Mouse (Mus musculus) embryonic facial prominence, embryonic 11.5 days (tissue): ENCODE data around the gene Ifitm3. TPM values are rescaled to one million over a fixed set of nuclear protein-coding genes. Genes with fewer than 3 reads are reported as not detected.
"Not testable (repeated sequence)": the region's sequence is repeated elsewhere in the genome, so short reads cannot be mapped to it uniquely, and the experiment has no call there.

ENCODE experiments used
- ATAC-seq: fragments of 200-750 bp; cut with Nextera tagmentation; replicated peaks from 2 replicates; pipeline ENCODE4 v1.8.0; 2017; ENCODE audit warnings: low read depth; ENCODE audit not compliant: insufficient number of reproducible peaks, low FRiP score, low TSS enrichment
- DNase-seq: peaks from one replicate; pipeline ENCODE4 v3.0.0-alpha.2; 2015; ENCODE audit warnings: low spot score
- H3K27ac ChIP-seq: fragments of 300-500 bp; sonication (generic); replicated peaks from 2 replicates; pipeline ENCODE4 v1.5.1; 2014; ENCODE audit warnings: mild to moderate bottlenecking, low read depth, low read length, control low read depth
- H3K27me3 ChIP-seq: fragments of 300-500 bp; sonication (generic); 2 replicates; pipeline ENCODE4 v1.6.1; 2014; ENCODE audit warnings: mild to moderate bottlenecking, low read length, moderate library complexity, mixed read lengths; ENCODE audit not compliant: control insufficient read depth, insufficient read depth
- H3K36me3 ChIP-seq: fragments of 300-500 bp; sonication (generic); replicated peaks from 2 replicates; pipeline ENCODE4 v1.6.1; 2014; ENCODE audit warnings: low read depth, mild to moderate bottlenecking, low read length, moderate library complexity, mixed read lengths; ENCODE audit not compliant: control insufficient read depth, insufficient read depth
- H3K4me1 ChIP-seq: fragments of 300-500 bp; sonication (generic); 2 replicates; pipeline ENCODE4 v1.6.1; 2014; ENCODE audit warnings: low read length, mixed read lengths; ENCODE audit not compliant: control insufficient read depth, insufficient read depth
- H3K4me2 ChIP-seq: fragments of 300-500 bp; sonication (generic); 2 replicates; pipeline ENCODE4 v1.6.1; 2014; ENCODE audit warnings: low read depth, mild to moderate bottlenecking, control low read depth, low read length, moderate library complexity
- H3K4me3 ChIP-seq: fragments of 300-500 bp; sonication (generic); 2 replicates; pipeline ENCODE4 v1.5.1; 2014; ENCODE audit warnings: low read depth, low read length, control low read depth
- H3K9ac ChIP-seq: fragments of 300-500 bp; sonication (generic); replicated peaks from 2 replicates; pipeline ENCODE4 v1.6.1; 2014; ENCODE audit warnings: mild to moderate bottlenecking, control low read depth, low read length
- H3K9me3 ChIP-seq: fragments of 300-500 bp; sonication (generic); replicated peaks from 2 replicates; pipeline ENCODE4 v1.6.1; 2016; ENCODE audit warnings: mild to moderate bottlenecking, low read length, inconsistent platforms, mixed read lengths; ENCODE audit not compliant: control insufficient read depth
- WGBS: fragments of 180-500 bp; shearing (Covaris S2); extraction: QIAGEN DNeasy Blood & Tissue Kit; methylation state at CpG from one replicate; pipeline ENCODE4 v1.1.7; 2014; 5-methylcytosine and 5-hydroxymethylcytosine counted together
- polyA plus RNA-seq: library from polyadenylated mRNA; unstranded; fragments of >200 nt; fragmentation: Nextera tagmentation; extraction: Ambion mirVana; gene quantifications from 2 replicates; pipeline ENCODE4 v1.2.1, GENCODE M21; 2014

Gene Ifitm3
- polyA plus RNA-seq, 1 experiment from 2014 or later = 29.8 TPM

GRCm38 (mm10) chr7:140971479-140972171 lies 38.9 kb downstream of the Ifitm3 start:
- H3K9ac ChIP-seq = no peak overlapping the region
- H3K9me3 ChIP-seq = no peaks in the 10 kb centered on the region
- 80% methylated on average over 8 of the region's 8 CpGs for WGBS
- H3K36me3 ChIP-seq = no peaks in the 10 kb centered on the region
- H3K4me1 ChIP-seq = peaks cover 3% of the 10 kb centered on the region
- no peak overlapping the region for H3K27ac ChIP-seq
- H3K4me2 ChIP-seq = no peak overlapping the region
- no peaks in the 10 kb centered on the region for H3K27me3 ChIP-seq
- ATAC-seq = no peak
- no peak for DNase-seq
- H3K4me3 ChIP-seq = no peak overlapping the region

GRCm38 (mm10) chr7:140970931-140971330 lies 39.6 kb downstream of the Ifitm3 start:
- Histone ChIP-seq H3K36me3 (no peaks in the 10 kb centered on the region), H3K27me3 (no peaks in the 10 kb centered on the region), H3K27ac (no peak overlapping the region), H3K4me2 (no peak overlapping the region), H3K9me3 (no peaks in the 10 kb centered on the region), H3K9ac (no peak overlapping the region), H3K4me1 (peaks cover 3% of the 10 kb centered on the region), H3K4me3 (no peak overlapping the region)
- DNase-seq (no peak), ATAC-seq (no peak)
- WGBS = 49% methylated on average over 7 of the region's 7 CpGs

- not testable (repeated sequence) for H3K36me3 ChIP-seq, H3K9me3 ChIP-seq, H3K27ac ChIP-seq, H3K4me2 ChIP-seq, H3K9ac ChIP-seq, H3K27me3 ChIP-seq, H3K4me3 ChIP-seq, DNase-seq, H3K4me1 ChIP-seq, ATAC-seq
- WGBS = 25% methylated on average over 3 of the region's 3 CpGs
Observed at GRCm38 (mm10) chr7:140968710-140969109, 41.9 kb downstream of the Ifitm3 start.

GRCm38 (mm10) chr7:140967862-140968591 lies 42.5 kb downstream of the Ifitm3 start:
- Histone ChIP-seq H3K4me1 (peaks cover 3% of the 10 kb centered on the region), H3K4me2 (no peak overlapping the region; the same call in 1 of the 2 replicates), H3K27ac (no peak overlapping the region), H3K4me3 (no peak overlapping the region), H3K9me3 (no peaks in the 10 kb centered on the region), H3K27me3 (no peaks in the 10 kb centered on the region), H3K9ac (no peak overlapping the region), H3K36me3 (no peaks in the 10 kb centered on the region)
- peak; percentile 71 for DNase-seq
- WGBS = 5% methylated on average over 14 of the region's 14 CpGs
- 0 out of 2 replicates have a peak, but pooled peaks have one; percentile 54 for ATAC-seq

- Histone ChIP-seq H3K27me3 (no peaks in the 10 kb centered on the region), H3K4me2 (no peak within 1 kb of the TSS; the same call in 1 of the 2 replicates), H3K9ac (no peak within 1 kb of the TSS), H3K27ac (no peak within 1 kb of the TSS), H3K36me3 (no peaks in the 10 kb centered on the region), H3K9me3 (no peaks in the 10 kb centered on the region), H3K4me3 (no peak within 1 kb of the TSS), H3K4me1 (peaks cover 3% of the 10 kb centered on the region)
- DNase-seq (no peak), ATAC-seq (no peak)
- WGBS = 79% methylated on average over 4 of the region's 4 CpGs
Observed at GRCm38 (mm10) chr7:140966921-140967320, 43.6 kb downstream of the Ifitm3 start, which contains the start of gene Ifitm1. Gene Ifitm1 (plus strand): TSS chr7:140967221.

GRCm38 (mm10) chr7:140962733-140963132 lies 47.8 kb downstream of the Ifitm3 start:
- Histone ChIP-seq H3K27me3 (no peaks in the 10 kb centered on the region), H3K9me3 (no peaks in the 10 kb centered on the region), H3K36me3 (no peaks in the 10 kb centered on the region), H3K9ac (no peak overlapping the region), H3K4me3 (no peak overlapping the region), H3K27ac (no peak overlapping the region), H3K4me1 (no peaks in the 10 kb centered on the region), H3K4me2 (no peak overlapping the region)
- DNase-seq = no peak
- ATAC-seq = no peak
- WGBS = 57% methylated on average over 2 of the region's 2 CpGs

GRCm38 (mm10) chr7:140961416-140961815 lies 49.2 kb downstream of the Ifitm3 start:
- Histone ChIP-seq H3K36me3 (no peaks in the 10 kb centered on the region), H3K4me1 (peaks cover under 1% of the 10 kb centered on the region; the same call in 1 of the 2 replicates), H3K27ac (no peak overlapping the region), H3K4me2 (no peak overlapping the region), H3K4me3 (no peak overlapping the region), H3K27me3 (no peaks in the 10 kb centered on the region), H3K9ac (no peak overlapping the region), H3K9me3 (no peaks in the 10 kb centered on the region)
- ATAC-seq (no peak), DNase-seq (no peak)
- 57% methylated on average over 2 of the region's 2 CpGs for WGBS

GRCm38 (mm10) chr7:140960026-140960425 lies 50.5 kb downstream of the Ifitm3 start:
- DNase-seq (no peak), ATAC-seq (no peak)
- Histone ChIP-seq H3K4me1 (peaks cover 4% of the 10 kb centered on the region; the same call in 1 of the 2 replicates), H3K9ac (no peak overlapping the region), H3K36me3 (no peaks in the 10 kb centered on the region), H3K9me3 (no peaks in the 10 kb centered on the region), H3K27me3 (no peaks in the 10 kb centered on the region), H3K4me3 (no peak overlapping the region), H3K27ac (no peak overlapping the region), H3K4me2 (no peak overlapping the region)
- WGBS = 68% methylated on average over 5 of the region's 5 CpGs
